Mouse (Mus musculus) heart, adult 2 months (tissue): ENCODE measurements around the gene Ces1g. TPM values are rescaled to one million over a fixed set of nuclear protein-coding genes. Genes with fewer than 3 reads are reported as not detected.
A peak's percentile ranks its signal among the peaks of the same experiment; 100 is the strongest.

Experiments
- DNase-seq, 2 experiments: peaks; one replicate each; pipeline ENCODE4 v3.0.0; 2021
- H3K27ac ChIP-seq: fragments of 200-600 bp; 2 replicates; pipeline ENCODE4 v1.8.1; 2022
- H3K27me3 ChIP-seq: fragments of 200-500 bp; 2 replicates; pipeline ENCODE4 v1.6.1; 2012; ENCODE audit warnings: mild to moderate bottlenecking, low read length, inconsistent platforms, mixed read lengths; ENCODE audit not compliant: control insufficient read depth, insufficient read depth
- H3K36me3 ChIP-seq: fragments of 200-500 bp; 2 replicates; pipeline ENCODE4 v1.6.1; 2012; ENCODE audit warnings: low read length, inconsistent platforms; ENCODE audit not compliant: control insufficient read depth, insufficient read depth
- H3K4me1 ChIP-seq: fragments of 200-500 bp; 2 replicates; pipeline ENCODE4 v1.6.1; 2011; ENCODE audit warnings: low read length; ENCODE audit not compliant: control insufficient read depth, insufficient read depth
- H3K4me3 ChIP-seq: fragments of 200-600 bp; 2 replicates; pipeline ENCODE4 v1.8.1; 2022
- H3K79me2 ChIP-seq: fragments of 200-500 bp; replicated peaks from 2 replicates; pipeline ENCODE4 v1.6.1; 2012; ENCODE audit warnings: mild to moderate bottlenecking, inconsistent platforms, low read length, moderate library complexity, mixed read lengths; ENCODE audit not compliant: control insufficient read depth, insufficient read depth
- H3K9ac ChIP-seq: fragments of 200-500 bp; 2 replicates; pipeline ENCODE4 v1.6.1; 2012; ENCODE audit warnings: low read depth, mild to moderate bottlenecking, control low read depth, inconsistent platforms, low read length, mixed read lengths
- CTCF ChIP-seq: fragments of 200-600 bp; IDR thresholded peaks from 2 replicates; pipeline ENCODE4 v1.8.1; 2022; ENCODE audit warnings: antibody characterized with exemption, mild to moderate bottlenecking, moderate library complexity
- EP300 ChIP-seq: fragments of 200-500 bp; IDR thresholded peaks from 2 replicates; pipeline ENCODE4 v1.6.1; 2011; ENCODE audit warnings: low read depth, low read length, control low read depth; ENCODE audit not compliant: insufficient read depth
- POLR2A ChIP-seq: fragments of 200-500 bp; IDR thresholded peaks from 2 replicates; pipeline ENCODE4 v1.6.1; 2011; ENCODE audit warnings: mild to moderate bottlenecking, low read depth, low read length, control low read depth; ENCODE audit not compliant: insufficient read depth
- WGBS: fragments of 180-500 bp; shearing (Covaris S2); methylation state at CpG from one replicate; pipeline ENCODE4 v1.1.7; 2018; 5-methylcytosine and 5-hydroxymethylcytosine counted together
- intact Hi-C: fragments of 180-260 bp; cut with DNase I; formaldehyde crosslinking; loops from one replicate; pipeline ENCODE4 v1.15.1; 2025
- polyA plus RNA-seq: library from polyadenylated mRNA; depleted of rRNA; stranded (reverse); fragments of >200 nt; gene quantifications from 2 replicates; pipeline ENCODE4 v1.2.3, GENCODE M21; 2012; rRNA removed
- total RNA-seq, 2 experiments: library from RNA; stranded (reverse); gene quantifications; 2 replicates each; pipeline ENCODE4 v1.2.3; 2021

The Ces1g gene
- total and polyA plus RNA-seq, 3 experiments: not detected

GRCm38 (mm10) chr8:93278176-93278805, 58.8 kb downstream of the Ces1g start:
- H3K36me3 ChIP-seq: no peaks in the 10 kb centered on the region
- no peak overlapping the region for H3K27ac ChIP-seq
- WGBS: 73% methylated on average over 4 of the region's 4 CpGs
- H3K27me3 ChIP-seq: no peaks in the 10 kb centered on the region
- no peak overlapping the region for H3K4me3 ChIP-seq
- no peaks in the 10 kb centered on the region for H3K4me1 ChIP-seq
- intact Hi-C loops: no loop called here
- DNase-seq: no peak
- H3K9ac ChIP-seq: no peak overlapping the region
- no peak for TF ChIP-seq POLR2A
- no peak for TF ChIP-seq CTCF
- no peak for TF ChIP-seq EP300
- H3K79me2 ChIP-seq: no peaks in the 10 kb centered on the region

GRCm38 (mm10) chr8:93274609-93275008, 62.5 kb downstream of the Ces1g start:
- no peak overlapping the region for H3K4me3 ChIP-seq
- no peaks in the 10 kb centered on the region for H3K79me2 ChIP-seq
- DNase-seq: no peak
- no peaks in the 10 kb centered on the region for H3K27me3 ChIP-seq
- no peaks in the 10 kb centered on the region for H3K36me3 ChIP-seq
- no peaks in the 10 kb centered on the region; the same call in 1 of the 2 replicates for H3K4me1 ChIP-seq
- intact Hi-C loops: no loop called here
- 79% methylated on average over 4 of the region's 4 CpGs for WGBS
- TF ChIP-seq EP300 (no peak), POLR2A (no peak), CTCF (no peak)
- no peak overlapping the region for H3K27ac ChIP-seq
- no peak overlapping the region for H3K9ac ChIP-seq

GRCm38 (mm10) chr8:93273321-93273720, 63.8 kb downstream of the Ces1g start:
- no peaks in the 10 kb centered on the region for H3K79me2 ChIP-seq
- no peaks in the 10 kb centered on the region for H3K27me3 ChIP-seq
- no peaks in the 10 kb centered on the region; the same call in 1 of the 2 replicates for H3K4me1 ChIP-seq
- no peak for TF ChIP-seq EP300
- no peak for TF ChIP-seq POLR2A
- no peak for TF ChIP-seq CTCF
- no peaks in the 10 kb centered on the region for H3K36me3 ChIP-seq
- H3K4me3 ChIP-seq: no peak overlapping the region
- H3K9ac ChIP-seq: no peak overlapping the region
- WGBS: 67% methylated on average over 3 of the region's 3 CpGs
- H3K27ac ChIP-seq: no peak overlapping the region
- intact Hi-C loops: no loop called here
- DNase-seq: no peak

- no peaks in the 10 kb centered on the region for H3K79me2 ChIP-seq
- no peak overlapping the region for H3K4me3 ChIP-seq
- TF ChIP-seq POLR2A (no peak), EP300 (no peak), CTCF (no peak)
- no peak overlapping the region for H3K27ac ChIP-seq
- no peaks in the 10 kb centered on the region for H3K27me3 ChIP-seq
- no peaks in the 10 kb centered on the region; the same call in 1 of the 2 replicates for H3K4me1 ChIP-seq
- intact Hi-C loops: no loop called here
- no peak overlapping the region for H3K9ac ChIP-seq
- H3K36me3 ChIP-seq: no peaks in the 10 kb centered on the region
- DNase-seq: peak; percentile 29 to 46
- WGBS: 49% methylated on average over 4 of the region's 4 CpGs
These were observed 64.4 kb downstream of the Ces1g start for GRCm38 (mm10) chr8:93272686-93273085.

- Histone ChIP-seq H3K36me3 (no peaks in the 10 kb centered on the region), H3K27ac (no peak overlapping the region), H3K4me1 (no peaks in the 10 kb centered on the region), H3K9ac (no peak overlapping the region), H3K27me3 (no peaks in the 10 kb centered on the region), H3K79me2 (no peaks in the 10 kb centered on the region), H3K4me3 (no peak overlapping the region)
- intact Hi-C loops: no loop called here
- TF ChIP-seq POLR2A (no peak), EP300 (no peak), CTCF (no peak)
- WGBS: 34% methylated on average over 2 of the region's 2 CpGs
- DNase-seq: no peak
These were observed 75.7 kb downstream of the Ces1g start for GRCm38 (mm10) chr8:93261436-93261835.

- intact Hi-C loops: no loop called here
These were observed 84.6 kb downstream of the Ces1g start for GRCm38 (mm10) chr8:93252400-93252925.

More at GRCm38 (mm10) chr8:93252400-93252925, 84.6 kb downstream of the Ces1g start:
- TF ChIP-seq CTCF: no peak
- Histone ChIP-seq H3K27me3 (no peaks in the 10 kb centered on the region), H3K27ac (no peak overlapping the region), H3K4me1 (no peaks in the 10 kb centered on the region; the same call in 1 of the 2 replicates), H3K36me3 (no peaks in the 10 kb centered on the region), H3K4me3 (no peak overlapping the region), H3K9ac (no peak overlapping the region), H3K79me2 (no peaks in the 10 kb centered on the region)
- no peak for DNase-seq
- WGBS: 100% methylated on average over 1 of the region's 1 CpGs

Other genes starting within 250 kb of the Ces1g start
- gene Ces1c, start 206.0 kb downstream of the Ces1g start, total RNA-seq: not detected
- 0.94 TPM in 1 of 2 replicates, not detected in the other for gene Ces1c, start 206.0 kb downstream of the Ces1g start, polyA plus RNA-seq
- gene Ces1d, start 139.5 kb downstream of the Ces1g start, total RNA-seq: 100 to 1,000 TPM; 276 to 286 TPM
- 243 and 410 TPM in 2 replicates for gene Ces1d, start 139.5 kb downstream of the Ces1g start, polyA plus RNA-seq
- gene Ces1e, start 107.7 kb downstream of the Ces1g start, total RNA-seq: 1 to 10 TPM in 1 of 2 experiments, under 1 TPM in 1; 0.50 to 1.1 TPM
- gene Ces1e, start 107.7 kb downstream of the Ces1g start, polyA plus RNA-seq: 0.84 and 1.8 TPM in 2 replicates
- gene Ces1f, start 57.6 kb downstream of the Ces1g start, total RNA-seq: 1 to 10 TPM in 1 of 2 experiments, under 1 TPM in 1; 0.37 to 1.2 TPM
- 1.5 and 2.5 TPM in 2 replicates for gene Ces1f, start 57.6 kb downstream of the Ces1g start, polyA plus RNA-seq
- not detected for gene Ces1h, start 42.4 kb upstream of the Ces1g start, total RNA-seq
- not detected in 2 replicates for gene Ces1h, start 42.4 kb upstream of the Ces1g start, polyA plus RNA-seq
- not detected for gene Ces5a, start 198.5 kb upstream of the Ces1g start, total RNA-seq
- gene Ces5a, start 198.5 kb upstream of the Ces1g start, polyA plus RNA-seq: not detected in 2 replicates